Mouse (Mus musculus) small intestine, adult 2 months (tissue): Measurements from ENCODE around the gene Rerg. TPM values are rescaled to one million over a fixed set of nuclear protein-coding genes. Genes with fewer than 3 reads are reported as not detected.

Source experiments
- H3K27ac ChIP-seq: fragments of 200-500 bp; 2 replicates; pipeline ENCODE4 v1.5.1; 2012; ENCODE audit warnings: low read depth, low read length, control low read depth, inconsistent platforms; ENCODE audit not compliant: insufficient read depth
- H3K27me3 ChIP-seq: fragments of 200-500 bp; 2 replicates; pipeline ENCODE4 v1.6.1; 2012; ENCODE audit warnings: mild to moderate bottlenecking, moderate library complexity, low read length, inconsistent platforms; ENCODE audit not compliant: control insufficient read depth, insufficient read depth
- H3K36me3 ChIP-seq: fragments of 200-500 bp; 2 replicates; pipeline ENCODE4 v1.6.1; 2012; ENCODE audit warnings: mild to moderate bottlenecking, low read length, control low read depth, inconsistent platforms; ENCODE audit not compliant: control insufficient read depth, insufficient read depth
- H3K4me1 ChIP-seq: fragments of 200-500 bp; 2 replicates; pipeline ENCODE4 v1.6.1; 2012; ENCODE audit warnings: low read length, inconsistent platforms, mixed read lengths; ENCODE audit not compliant: control insufficient read depth, insufficient read depth, insufficient read length
- H3K4me3 ChIP-seq: fragments of 200-500 bp; 2 replicates; pipeline ENCODE4 v1.5.1; 2012; ENCODE audit warnings: low read depth, mild to moderate bottlenecking, control low read depth, inconsistent platforms, low read length, moderate library complexity
- CTCF ChIP-seq: fragments of 200-500 bp; IDR thresholded peaks from 2 replicates; pipeline ENCODE4 v1.5.1; 2012; ENCODE audit warnings: low read depth, mild to moderate bottlenecking, control low read depth, inconsistent platforms, low read length, moderate library complexity, mixed read lengths; ENCODE audit not compliant: insufficient replicate concordance, insufficient read length; ENCODE audit errors: extremely low read depth
- POLR2A ChIP-seq: fragments of 200-500 bp; IDR thresholded peaks from 2 replicates; pipeline ENCODE4 v1.6.1; 2012; ENCODE audit warnings: low read depth, mild to moderate bottlenecking, control low read depth, inconsistent platforms, low read length, moderate library complexity
- WGBS: fragments of 180-500 bp; shearing (Covaris S2); methylation state at CpG from one replicate; pipeline ENCODE4 v1.1.7; 2018; 5-methylcytosine and 5-hydroxymethylcytosine counted together
- polyA plus RNA-seq: library from polyadenylated mRNA; depleted of rRNA; stranded (reverse); fragments of >200 nt; gene quantifications from 2 replicates; pipeline ENCODE4 v1.2.3, GENCODE M21; 2012

Rerg gene
- polyA plus RNA-seq, 1 experiment = 3.4 TPM

DNA sequence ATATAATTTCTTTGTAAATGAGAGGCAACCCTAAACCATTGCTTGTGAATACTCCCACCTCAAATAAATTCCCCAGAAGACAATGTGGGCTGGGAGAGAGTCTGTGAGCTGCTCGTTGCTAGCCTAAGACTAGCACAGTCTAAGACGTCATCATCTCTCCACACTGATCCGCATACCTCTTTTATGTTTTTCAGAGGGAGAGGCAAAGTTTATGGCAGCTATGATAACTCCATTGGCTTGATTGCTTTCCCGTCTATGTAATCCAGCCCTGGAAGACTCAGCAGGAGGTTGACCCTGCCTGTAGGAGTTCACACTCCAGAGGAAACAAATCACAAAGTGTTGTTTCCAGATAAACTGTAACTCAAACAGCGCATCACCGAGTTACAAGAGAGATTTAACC, 38.9 kb downstream of the Rerg start:
- Histone ChIP-seq H3K27ac (no peak overlapping the region), H3K4me3 (no peak overlapping the region), H3K4me1 (peaks cover 9% of the 10 kb centered on the region; the same call in 1 of the 2 replicates), H3K36me3 (no peaks in the 10 kb centered on the region), H3K27me3 (no peaks in the 10 kb centered on the region)
- no peak for TF ChIP-seq CTCF
- TF ChIP-seq POLR2A = no peak
- 18% methylated on average over 6 of the region's 6 CpGs for WGBS

DNA sequence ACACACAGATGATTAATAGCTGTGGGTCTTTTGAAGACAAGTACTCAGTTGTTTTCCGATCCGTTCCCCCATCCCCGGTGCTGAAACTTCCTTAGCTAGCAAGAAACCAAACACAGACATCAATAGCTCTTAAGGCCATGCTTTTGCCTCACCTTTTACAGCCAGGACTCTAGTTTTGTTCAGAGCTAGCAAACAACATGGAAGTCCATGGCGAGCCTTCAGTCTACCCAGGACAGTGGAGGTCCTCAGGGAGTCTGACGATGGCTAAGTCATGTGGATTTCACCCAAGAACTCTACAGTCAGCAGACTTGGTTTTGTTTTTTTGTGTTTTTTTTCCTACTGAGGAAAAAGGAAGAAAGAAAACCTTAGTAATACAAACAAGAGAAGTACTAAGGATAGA, 43.4 kb downstream of the Rerg start:
- WGBS = 69% methylated on average over 5 of the region's 5 CpGs
- no peaks in the 10 kb centered on the region for H3K27me3 ChIP-seq
- H3K4me3 ChIP-seq = no peak overlapping the region
- H3K36me3 ChIP-seq = no peaks in the 10 kb centered on the region
- peaks cover under 1% of the 10 kb centered on the region; the same call in 1 of the 2 replicates for H3K4me1 ChIP-seq
- no peak overlapping the region for H3K27ac ChIP-seq
- no peak for TF ChIP-seq CTCF
- TF ChIP-seq POLR2A = no peak

DNA sequence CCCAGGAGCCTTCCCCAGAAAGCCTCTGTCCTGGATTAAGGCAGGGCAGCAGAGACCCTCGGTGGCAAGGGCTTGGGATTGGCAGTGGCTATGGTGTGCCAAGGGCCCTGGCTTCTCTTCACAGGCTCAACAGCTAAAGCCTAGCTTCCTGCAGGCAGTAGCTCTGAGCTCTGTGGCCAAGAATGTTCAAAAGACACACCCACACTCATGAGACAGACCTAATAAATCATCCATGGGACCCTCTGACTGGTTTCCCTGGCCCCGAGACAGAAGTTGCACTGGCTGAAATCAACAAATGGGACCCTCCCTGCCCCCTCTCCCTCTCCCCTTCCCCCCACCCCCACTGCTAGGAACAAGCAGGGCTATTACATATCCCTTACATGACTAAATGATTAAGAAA, 44.1 kb downstream of the Rerg start:
- no peaks in the 10 kb centered on the region for H3K36me3 ChIP-seq
- H3K4me1 ChIP-seq = no peaks in the 10 kb centered on the region
- no peak for TF ChIP-seq CTCF
- no peak for TF ChIP-seq POLR2A
- no peak overlapping the region for H3K27ac ChIP-seq
- H3K4me3 ChIP-seq = no peak overlapping the region
- H3K27me3 ChIP-seq = no peaks in the 10 kb centered on the region
- 47% methylated on average over 2 of the region's 2 CpGs for WGBS

DNA sequence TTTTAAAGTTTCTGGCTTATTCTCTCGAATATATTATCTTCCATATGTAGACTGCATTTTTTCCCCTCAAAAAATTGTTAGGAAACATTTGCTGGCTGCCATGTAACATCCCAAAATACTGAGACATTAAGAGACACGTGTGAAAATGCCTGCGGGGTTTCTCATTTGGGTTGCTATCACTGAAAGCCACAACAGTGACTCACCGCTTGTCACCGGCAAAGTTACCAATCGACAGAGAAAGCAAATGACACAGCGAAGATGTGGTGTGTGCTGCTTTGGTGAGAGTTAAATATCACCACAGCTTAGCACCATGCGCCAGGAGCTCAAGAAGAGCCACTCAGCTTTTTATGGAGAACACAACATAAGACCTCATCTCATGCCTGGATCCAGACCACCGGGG, 44.9 kb downstream of the Rerg start:
- no peaks in the 10 kb centered on the region for H3K36me3 ChIP-seq
- no peak overlapping the region for H3K4me3 ChIP-seq
- no peaks in the 10 kb centered on the region for H3K4me1 ChIP-seq
- no peak for TF ChIP-seq CTCF
- TF ChIP-seq POLR2A = no peak
- no peak overlapping the region for H3K27ac ChIP-seq
- whole genome bisulfite sequencing = 71% methylated on average over 9 of the region's 9 CpGs
- H3K27me3 ChIP-seq = no peaks in the 10 kb centered on the region

DNA sequence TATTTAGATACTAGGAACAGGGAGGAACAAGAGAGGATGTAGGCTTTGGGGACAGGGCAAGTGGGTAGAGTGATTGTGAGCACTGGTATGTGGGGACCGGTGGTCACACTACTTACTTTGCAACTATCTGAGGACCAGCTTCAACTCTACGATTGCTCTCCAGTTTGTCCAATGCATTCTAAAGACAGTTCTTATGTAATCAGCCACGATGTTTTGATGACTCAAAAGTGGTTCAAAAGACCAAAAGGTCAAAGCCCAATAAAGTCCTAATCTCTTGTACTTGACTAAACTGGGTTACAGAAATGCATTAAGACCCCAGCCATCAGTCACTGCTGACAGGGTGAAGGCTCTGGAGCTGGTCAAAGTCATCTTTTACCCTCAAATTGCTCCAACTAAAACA, 45.3 kb downstream of the Rerg start:
- WGBS = 50% methylated on average over 3 of the region's 3 CpGs
- Histone ChIP-seq H3K36me3 (no peaks in the 10 kb centered on the region), H3K4me1 (no peaks in the 10 kb centered on the region), H3K27ac (no peak overlapping the region), H3K4me3 (no peak overlapping the region), H3K27me3 (no peaks in the 10 kb centered on the region)
- TF ChIP-seq CTCF (no peak), POLR2A (no peak)

DNA sequence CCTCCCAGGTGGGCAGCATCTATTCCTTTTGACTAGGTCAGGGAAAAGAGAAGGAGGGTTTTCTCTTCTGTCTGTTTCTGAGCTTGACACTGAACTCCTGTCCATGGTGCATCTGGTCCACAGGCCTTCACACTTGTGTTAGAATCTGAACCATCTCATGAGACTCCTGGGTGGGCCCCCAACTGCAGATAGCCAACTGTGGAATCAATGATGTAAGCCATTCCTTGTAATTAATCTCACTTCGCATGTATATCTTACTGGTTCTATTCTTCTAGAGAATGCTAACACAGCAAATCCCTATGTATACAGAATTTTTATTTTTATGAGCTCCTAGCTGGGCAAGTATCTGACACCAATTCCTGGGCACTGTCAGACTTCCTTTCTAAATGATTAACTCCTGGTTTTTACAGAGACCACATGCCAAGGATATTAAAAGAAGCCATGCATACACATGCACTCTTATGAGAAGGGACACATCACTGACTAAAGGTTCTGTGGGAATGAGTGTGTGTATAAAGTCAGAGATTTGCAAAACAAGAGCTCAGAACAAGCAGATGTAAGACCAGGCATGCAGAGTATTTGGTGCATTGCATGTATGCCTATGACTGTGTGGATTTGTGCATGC, 53.3 kb downstream of the Rerg start:
- H3K27me3 ChIP-seq = no peaks in the 10 kb centered on the region
- no peak overlapping the region for H3K27ac ChIP-seq
- 0 out of 2 replicates have a peak, but pooled peaks cover 2% of the 10 kb centered on the region for H3K4me1 ChIP-seq
- 62% methylated on average over 1 of the region's 1 CpGs for WGBS
- TF ChIP-seq POLR2A (no peak), CTCF (no peak)
- H3K36me3 ChIP-seq = no peaks in the 10 kb centered on the region
- no peak overlapping the region for H3K4me3 ChIP-seq

DNA sequence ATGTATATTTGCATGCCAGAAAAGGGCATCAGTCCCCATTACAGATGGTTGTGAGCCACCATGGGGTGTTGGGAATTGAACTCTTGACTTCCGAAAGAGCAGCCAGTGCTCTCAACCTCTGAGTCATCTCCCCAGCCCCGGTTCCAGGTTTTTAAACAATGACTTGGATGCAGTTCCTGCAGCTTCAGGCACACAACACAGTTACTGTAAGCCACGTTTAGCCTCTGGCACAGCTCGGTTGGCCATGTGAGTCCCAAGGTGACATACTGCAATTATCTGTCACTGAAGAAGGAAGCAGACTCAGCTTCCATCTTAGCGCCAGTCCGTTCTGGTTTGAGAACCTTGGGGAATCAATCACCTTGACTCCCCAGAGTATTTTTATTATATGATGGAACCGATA, 55.4 kb downstream of the Rerg start:
- WGBS = 71% methylated on average over 7 of the region's 7 CpGs
- Histone ChIP-seq H3K27ac (no peak overlapping the region), H3K36me3 (no peaks in the 10 kb centered on the region), H3K27me3 (no peaks in the 10 kb centered on the region), H3K4me3 (no peak overlapping the region), H3K4me1 (peaks cover 8% of the 10 kb centered on the region; the same call in 1 of the 2 replicates)
- TF ChIP-seq POLR2A = no peak

DNA sequence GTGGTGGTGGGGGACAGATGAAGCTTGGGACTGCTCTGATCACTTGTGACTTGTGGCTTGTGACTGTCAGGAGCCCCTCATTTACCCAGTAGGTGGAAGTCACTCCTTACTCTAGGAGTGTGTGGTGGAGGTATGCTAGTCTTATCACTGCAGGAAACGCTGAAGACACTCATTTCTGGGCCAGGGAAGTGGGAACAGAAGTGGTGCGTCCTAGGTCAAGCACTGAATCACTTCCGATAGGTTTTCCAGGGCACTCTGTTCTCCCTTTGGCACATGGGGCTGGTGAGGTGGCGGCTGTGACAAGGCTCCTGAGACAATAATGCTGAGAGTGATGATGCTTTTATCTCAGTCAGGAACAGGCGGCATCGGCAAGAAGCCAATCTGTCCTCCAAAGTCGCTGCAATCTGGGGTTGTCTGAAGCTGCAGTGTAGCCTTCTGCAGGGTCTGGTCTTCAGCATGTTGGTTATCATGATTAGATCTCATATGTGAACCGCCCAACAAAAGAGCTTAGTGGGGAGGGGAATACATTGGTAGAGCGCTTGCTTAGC, 59.0 kb downstream of the Rerg start:
- 84% methylated on average over 9 of the region's 9 CpGs for whole genome bisulfite sequencing
- H3K27ac ChIP-seq = peak overlapping the region; percentile 34; the same call in 1 of the 2 replicates
- no peak overlapping the region for H3K4me3 ChIP-seq
- no peaks in the 10 kb centered on the region for H3K36me3 ChIP-seq
- TF ChIP-seq CTCF = no peak
- TF ChIP-seq POLR2A = no peak
- no peaks in the 10 kb centered on the region for H3K27me3 ChIP-seq
- peaks cover 7% of the 10 kb centered on the region; the same call in 1 of the 2 replicates for H3K4me1 ChIP-seq
